18 mouse cellular contexts compared by ENCODE assay signal in genomic region chr17:80496185-80496584, GRCm38 (mm10).
"Had no signal": no experiment of that assay in that cellular context is flagged by ENCODE, and none has a peak within 500 bp of the region (broad histone marks: within the 10 kb centered on the region; RNA-seq: fewer than 3 reads in every experiment).

No protein-coding gene starts in this region.

- H3K4me1 ChIP-seq: midbrain, embryonic 13.5 days; neural tube, embryonic 13.5 days; neural tube, embryonic 15.5 days had no signal

- H3K4me3 ChIP-seq: megakaryocyte, embryonic 14.5 days; midbrain, embryonic 13.5 days; myocyte; neural tube, embryonic 13.5 days; neural tube, embryonic 15.5 days had no signal

- H3K27me3 ChIP-seq: megakaryocyte, embryonic 14.5 days; midbrain, embryonic 13.5 days; neural tube, embryonic 13.5 days; neural tube, embryonic 15.5 days had no signal

- H3K27ac ChIP-seq: macrophage; midbrain, embryonic 13.5 days; neural tube, embryonic 13.5 days; neural tube, embryonic 15.5 days had no signal

- H3K9ac ChIP-seq: lung, embryonic 14.5 days; midbrain, embryonic 13.5 days; neural tube, embryonic 13.5 days; neural tube, embryonic 15.5 days had no signal

- H3K9me3 ChIP-seq: megakaryocyte, embryonic 14.5 days; midbrain, embryonic 13.5 days; neural tube, embryonic 13.5 days; neural tube, embryonic 15.5 days had no signal

- DNase-seq: lung, adult 18-20 months; lung, embryonic 14.5 days; lung, postnatal 10 days; retina, postnatal 1 day; right cerebral cortex, adult 18-20 months; right cerebral cortex, postnatal 25 days; right cerebral cortex, postnatal 4 days; spleen, adult 18-20 months; thymus, adult 18-20 months; thymus, postnatal 25 days; thymus, postnatal 4 days had no signal

- ATAC-seq: midbrain, embryonic 13.5 days; midbrain, embryonic 16.5 days had no signal

- H3K36me3 ChIP-seq: midbrain, embryonic 13.5 days; neural tube, embryonic 13.5 days; neural tube, embryonic 15.5 days had no signal
